Mouse (Mus musculus) embryonic facial prominence, embryonic 14.5 days (tissue): ENCODE measurements around the gene Castor1. TPM values are rescaled to one million over a fixed set of nuclear protein-coding genes. Genes with fewer than 3 reads are reported as not detected.

ENCODE experiments used
- ATAC-seq: fragments of 200-750 bp; cut with Nextera tagmentation; 2 replicates; pipeline ENCODE4 v1.8.0; 2017; ENCODE audit warnings: low read depth, moderate number of reproducible peaks, moderate TSS enrichment
- DNase-seq: peaks from one replicate; pipeline ENCODE4 v3.0.0-alpha.2; 2015; ENCODE audit warnings: low spot score
- H3K27ac ChIP-seq: fragments of 300-500 bp; sonication (generic); replicated peaks from 2 replicates; pipeline ENCODE4 v1.5.1; 2014; ENCODE audit warnings: low read depth, mild to moderate bottlenecking, low read length, moderate library complexity
- H3K27me3 ChIP-seq: fragments of 300-500 bp; sonication (generic); replicated peaks from 2 replicates; pipeline ENCODE4 v1.6.1; 2014; ENCODE audit warnings: low read length; ENCODE audit not compliant: control insufficient read depth, insufficient read depth
- H3K36me3 ChIP-seq: fragments of 300-500 bp; sonication (generic); 2 replicates; pipeline ENCODE4 v1.6.1; 2014; ENCODE audit warnings: low read length, mixed read lengths; ENCODE audit not compliant: control insufficient read depth, insufficient read depth
- H3K4me1 ChIP-seq: fragments of 300-500 bp; sonication (generic); 2 replicates; pipeline ENCODE4 v1.6.1; 2014; ENCODE audit warnings: antibody characterized with exemption, low read length; ENCODE audit not compliant: control insufficient read depth, insufficient read depth
- H3K4me2 ChIP-seq: fragments of 300-500 bp; sonication (generic); 2 replicates; pipeline ENCODE4 v1.6.1; 2014; ENCODE audit warnings: low read depth, mild to moderate bottlenecking, low read length, moderate library complexity, mixed read lengths
- H3K4me3 ChIP-seq: fragments of 300-500 bp; sonication (generic); 2 replicates; pipeline ENCODE4 v1.5.1; 2014; ENCODE audit warnings: low read depth, mild to moderate bottlenecking, low read length
- H3K9ac ChIP-seq: fragments of 300-500 bp; sonication (generic); 2 replicates; pipeline ENCODE4 v1.6.1; 2014; ENCODE audit warnings: low read depth, mild to moderate bottlenecking, low read length, moderate library complexity, mixed read lengths
- H3K9me3 ChIP-seq: fragments of 300-500 bp; sonication (generic); 2 replicates; pipeline ENCODE4 v1.6.1; 2016; ENCODE audit warnings: low read length; ENCODE audit not compliant: control insufficient read depth
- WGBS: fragments of 180-500 bp; shearing (Covaris S2); extraction: QIAGEN DNeasy Blood & Tissue Kit; methylation state at CpG from one replicate; pipeline ENCODE4 v1.1.7; 2014; 5-methylcytosine and 5-hydroxymethylcytosine counted together
- polyA plus RNA-seq: library from polyadenylated mRNA; unstranded; fragments of >200 nt; fragmentation: Nextera tagmentation; extraction: Ambion mirVana; gene quantifications from 2 replicates; pipeline ENCODE4 v1.2.1, GENCODE M21; 2014

The Castor1 gene
- polyA plus RNA-seq, 1 experiment from 2014 or later: 11.5 TPM

DNA sequence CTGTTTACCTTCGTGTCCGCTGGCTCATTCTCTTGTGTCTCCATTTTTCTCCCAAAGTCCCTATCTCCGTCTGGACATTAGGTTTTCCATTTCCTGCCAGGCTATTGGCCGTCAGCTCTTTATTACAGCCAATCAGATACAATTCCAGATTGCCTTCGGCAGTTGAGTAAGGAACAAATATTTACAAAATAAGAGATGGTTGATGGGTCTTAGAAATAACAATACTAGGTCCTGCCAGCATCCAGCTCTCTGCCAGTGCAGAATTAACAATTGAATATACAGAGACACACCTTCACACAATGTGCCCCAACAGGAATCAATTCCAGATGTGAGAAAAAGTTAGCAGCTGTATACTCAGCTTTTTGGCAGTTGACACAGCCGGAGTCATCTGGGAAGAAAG lies 28.1 kb downstream of the Castor1 start:
- Histone ChIP-seq H3K4me1 (0 out of 2 replicates have a peak, but pooled peaks cover 3% of the 10 kb centered on the region), H3K27ac (no peak overlapping the region), H3K4me3 (no peak overlapping the region), H3K4me2 (no peak overlapping the region), H3K27me3 (no peaks in the 10 kb centered on the region), H3K9ac (no peak overlapping the region), H3K9me3 (no peaks in the 10 kb centered on the region), H3K36me3 (no peaks in the 10 kb centered on the region)
- DNase-seq (no peak), ATAC-seq (no peak)
- 55% methylated on average over 6 of the region's 6 CpGs for WGBS

DNA sequence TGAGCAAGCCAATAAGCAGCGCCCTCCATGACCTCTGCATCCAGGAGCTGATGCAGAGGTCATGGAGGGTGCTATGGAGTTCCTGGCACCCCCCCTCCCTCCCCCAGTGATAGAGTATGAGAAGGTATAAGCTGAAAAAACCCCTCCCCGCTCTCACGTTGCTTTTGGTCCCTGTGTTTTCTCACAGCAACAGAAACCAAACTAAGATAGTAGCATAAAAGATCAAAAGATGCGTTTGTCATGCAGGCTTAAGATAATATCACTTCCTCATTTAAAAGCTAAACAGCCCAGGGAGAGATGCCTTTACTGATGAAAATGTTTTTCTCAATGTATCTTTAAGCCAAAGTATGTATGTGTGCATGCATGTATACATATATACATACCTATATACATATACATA lies 28.6 kb downstream of the Castor1 start:
- no peaks in the 10 kb centered on the region for H3K9me3 ChIP-seq

DNA sequence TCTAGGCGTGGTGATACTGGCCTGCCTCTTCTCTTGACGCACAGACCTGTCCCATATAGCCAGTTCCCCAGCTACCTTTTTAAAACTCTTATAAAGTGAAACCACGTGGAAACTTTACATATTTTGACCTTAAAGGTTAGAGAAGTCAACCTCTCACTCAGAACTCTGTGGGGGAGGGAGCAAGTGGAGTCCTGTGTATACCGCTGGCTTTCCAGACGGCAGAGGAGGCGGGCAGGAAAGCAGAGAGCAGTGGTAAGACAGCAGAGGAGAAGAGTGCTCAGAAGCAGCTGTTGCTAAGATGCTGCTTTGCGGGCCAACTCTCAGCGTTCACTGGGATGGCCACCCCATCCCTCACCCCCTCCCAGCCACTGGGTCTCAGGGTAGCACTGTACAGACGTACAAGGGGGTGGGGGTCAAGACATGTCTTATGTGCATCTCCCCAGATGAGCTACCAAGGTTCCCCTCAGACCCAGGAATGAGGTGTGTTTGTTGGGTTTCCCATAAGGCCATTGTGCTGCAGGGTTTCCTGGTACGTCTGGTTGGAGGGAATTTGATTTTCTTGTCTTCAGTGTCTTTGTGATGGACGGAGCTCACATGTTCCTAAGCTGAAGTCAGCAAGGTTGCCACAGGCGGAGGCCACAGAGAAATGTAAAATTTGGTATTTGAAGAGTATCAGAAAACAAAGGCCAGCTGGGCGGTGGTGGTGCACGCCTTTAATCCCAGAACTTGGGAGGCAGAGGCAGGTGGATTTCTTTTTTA lies 29.4 kb downstream of the Castor1 start:
- Histone ChIP-seq H3K27ac (no peak overlapping the region), H3K4me2 (no peak overlapping the region), H3K27me3 (no peaks in the 10 kb centered on the region), H3K36me3 (no peaks in the 10 kb centered on the region), H3K4me3 (no peak overlapping the region), H3K9ac (no peak overlapping the region), H3K9me3 (no peaks in the 10 kb centered on the region), H3K4me1 (0 out of 2 replicates have a peak, but pooled peaks cover 3% of the 10 kb centered on the region)
- no peak for ATAC-seq
- WGBS: 68% methylated on average over 14 of the region's 14 CpGs
- no peak for DNase-seq

More for the DNA sequence above, 28.6 kb downstream of the Castor1 start:
- Histone ChIP-seq H3K4me1 (0 out of 2 replicates have a peak, but pooled peaks cover 3% of the 10 kb centered on the region), H3K27ac (no peak overlapping the region), H3K27me3 (no peaks in the 10 kb centered on the region), H3K36me3 (no peaks in the 10 kb centered on the region), H3K4me3 (no peak overlapping the region), H3K4me2 (no peak overlapping the region), H3K9ac (no peak overlapping the region)
- no peak for ATAC-seq
- WGBS: 52% methylated on average over 4 of the region's 4 CpGs
- no peak for DNase-seq

- no peaks in the 10 kb centered on the region for H3K36me3 ChIP-seq
- H3K4me3 ChIP-seq: no peak overlapping the region
- DNase-seq (no peak), ATAC-seq (no peak)
- no peaks in the 10 kb centered on the region for H3K9me3 ChIP-seq
- no peak overlapping the region for H3K4me2 ChIP-seq
- WGBS: 96% methylated on average over 3 of the region's 3 CpGs
- no peak overlapping the region for H3K9ac ChIP-seq
- H3K27ac ChIP-seq: no peak overlapping the region
- H3K4me1 ChIP-seq: 0 out of 2 replicates have a peak, but pooled peaks cover 3% of the 10 kb centered on the region
- H3K27me3 ChIP-seq: no peaks in the 10 kb centered on the region
These were observed 31.1 kb downstream of the Castor1 start for GRCm38 (mm10) chr11:4249151-4249550.

- no peaks in the 10 kb centered on the region for H3K9me3 ChIP-seq
These were observed 32.3 kb downstream of the Castor1 start for GRCm38 (mm10) chr11:4250290-4250689.

DNA sequence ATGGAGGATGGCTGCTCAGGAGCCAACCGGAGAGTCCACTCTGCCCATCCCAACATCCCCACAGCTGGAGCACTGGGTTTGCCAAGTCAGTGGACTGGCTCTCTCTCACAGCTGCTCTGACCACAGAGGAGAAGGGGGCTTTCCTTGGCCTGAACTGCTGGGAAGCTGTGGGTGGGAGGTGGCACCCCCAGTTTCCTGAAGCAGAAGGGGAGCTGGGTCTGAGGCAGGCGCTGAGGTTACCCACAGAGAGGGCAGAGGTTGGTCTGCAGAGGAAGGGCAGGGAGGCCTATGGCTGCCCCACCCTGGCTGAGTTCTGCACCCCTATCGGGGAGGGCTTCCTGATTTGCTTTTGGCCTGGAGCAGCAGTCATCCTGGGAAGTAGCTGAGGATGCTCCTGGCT lies 33.4 kb downstream of the Castor1 start:
- Histone ChIP-seq H3K4me1 (0 out of 2 replicates have a peak, but pooled peaks cover 1% of the 10 kb centered on the region), H3K4me2 (no peak overlapping the region), H3K27me3 (no peaks in the 10 kb centered on the region), H3K9me3 (no peaks in the 10 kb centered on the region), H3K27ac (no peak overlapping the region), H3K4me3 (no peak overlapping the region), H3K9ac (no peak overlapping the region), H3K36me3 (no peaks in the 10 kb centered on the region)
- no peak for DNase-seq
- no peak for ATAC-seq
- 74% methylated on average over 3 of the region's 3 CpGs for WGBS

More at GRCm38 (mm10) chr11:4250290-4250689, 32.3 kb downstream of the Castor1 start:
- Histone ChIP-seq H3K4me2 (no peak overlapping the region), H3K36me3 (no peaks in the 10 kb centered on the region), H3K27ac (no peak overlapping the region), H3K4me1 (0 out of 2 replicates have a peak, but pooled peaks cover 3% of the 10 kb centered on the region), H3K4me3 (no peak overlapping the region), H3K27me3 (no peaks in the 10 kb centered on the region), H3K9ac (no peak overlapping the region)
- ATAC-seq: no peak
- DNase-seq: no peak
- WGBS: 54% methylated on average over 7 of the region's 7 CpGs

DNA sequence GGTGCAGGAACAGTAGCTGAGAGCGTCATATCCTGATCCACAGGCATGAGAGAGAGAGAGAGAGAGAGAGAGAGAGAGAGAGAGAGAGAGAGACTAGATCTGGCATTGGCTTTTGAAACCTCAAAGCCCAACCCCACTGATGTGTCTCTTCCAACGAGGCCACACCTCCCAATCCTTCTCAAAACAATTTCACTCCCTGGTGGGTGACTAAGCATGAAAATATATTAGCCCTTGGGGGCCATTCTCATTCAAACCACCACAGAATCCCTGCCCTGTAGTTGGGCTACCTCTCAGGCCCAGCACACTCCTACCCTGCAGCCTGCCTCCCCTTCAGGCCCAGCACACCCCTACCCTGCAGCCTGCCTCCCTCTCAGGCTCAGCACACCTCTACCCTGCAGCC lies 34.9 kb downstream of the Castor1 start:
- Histone ChIP-seq H3K9me3 (no peaks in the 10 kb centered on the region), H3K36me3 (no peaks in the 10 kb centered on the region), H3K9ac (no peak overlapping the region), H3K4me2 (no peak overlapping the region), H3K4me1 (no peaks in the 10 kb centered on the region), H3K27me3 (no peaks in the 10 kb centered on the region), H3K27ac (no peak overlapping the region), H3K4me3 (no peak overlapping the region)
- no peak for ATAC-seq
- DNase-seq: no peak
- WGBS: 68% methylated on average over 2 of the region's 2 CpGs

GRCm38 (mm10) chr11:4256846-4257607 lies 39.0 kb downstream of the Castor1 start, which contains the start of gene Lif:
Gene Lif (plus strand): TSS chr11:4257557.
- DNase-seq: no peak
- Histone ChIP-seq H3K4me3 (no peak within 1 kb of the TSS), H3K27ac (no peak within 1 kb of the TSS), H3K36me3 (no peaks in the 10 kb centered on the region), H3K9ac (no peak within 1 kb of the TSS), H3K4me2 (no peak within 1 kb of the TSS), H3K4me1 (peaks cover 14% of the 10 kb centered on the region), H3K9me3 (no peaks in the 10 kb centered on the region), H3K27me3 (no peaks in the 10 kb centered on the region)
- ATAC-seq: no peak
- 52% methylated on average over 10 of the region's 11 CpGs for WGBS
